Mouse (Mus musculus) liver, adult 2 months (tissue): Measurements from ENCODE around the gene Dus3l.

Experiments used
- CTCF ChIP-seq: fragments of 200-500 bp; IDR thresholded peaks from 2 replicates; pipeline ENCODE4 v1.5.1; 2011; ENCODE audit warnings: low read depth, low read length, control low read depth
- POLR2A ChIP-seq: fragments of 200-500 bp; IDR thresholded peaks from 2 replicates; pipeline ENCODE4 v1.6.1; 2011; ENCODE audit warnings: low read length, control low read depth; ENCODE audit not compliant: insufficient read depth; ENCODE audit errors: extremely low read depth

GRCm38 (mm10) chr17:56759261-56759660 is 5.3 kb upstream of the Dus3l start:
- no peak for TF ChIP-seq POLR2A
- TF ChIP-seq CTCF = no peak
